Mouse (Mus musculus): Measurements from ENCODE around the gene Srd5a1.
"Not testable (repeated sequence)": the region's sequence is repeated elsewhere in the genome, so short reads cannot be mapped to it uniquely, and the experiment has no call there.

Srd5a1 gene

DNA sequence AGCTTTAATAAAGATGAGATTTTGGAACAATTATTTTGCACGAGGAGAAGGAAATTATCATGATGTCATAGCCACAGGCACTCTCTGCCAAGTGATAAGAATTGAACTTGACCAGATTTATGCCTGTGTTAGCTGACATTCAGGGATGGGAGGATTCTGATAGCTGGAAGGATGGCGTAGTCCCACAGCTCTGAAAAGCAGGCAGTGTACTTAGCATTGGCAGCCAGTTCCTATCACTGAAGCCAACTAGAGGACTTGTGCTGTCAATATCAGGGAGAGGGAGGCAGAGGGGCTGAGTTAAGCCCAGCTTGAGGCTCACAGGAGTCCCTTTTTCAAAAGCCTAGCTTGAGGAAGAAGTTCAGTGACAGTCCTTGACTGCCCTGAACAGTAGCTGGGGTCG, 13.3 kb upstream of the Srd5a1 start:
- no peak for DNase-seq (ENCODE audit: low spot score in 2 of 2)

DNA sequence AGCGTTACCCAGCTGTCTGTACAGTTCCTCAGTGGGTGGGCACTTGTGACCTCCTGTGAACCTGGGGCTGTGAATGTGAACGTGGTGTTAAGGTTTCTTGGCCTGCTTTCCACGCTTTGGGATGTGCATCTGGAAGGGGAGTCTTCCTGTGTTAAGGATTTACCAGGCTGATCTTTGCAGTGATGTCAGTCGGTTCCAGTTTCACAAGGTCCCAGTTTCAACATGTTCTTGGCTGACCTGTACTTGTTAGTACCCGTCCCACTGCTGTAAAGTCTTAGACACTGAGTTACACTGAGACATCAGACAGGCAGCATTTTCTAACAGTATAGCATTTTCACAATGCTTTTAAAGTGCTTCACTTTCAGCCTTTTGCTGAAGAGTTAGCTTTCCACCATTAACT, 12.6 kb upstream of the Srd5a1 start:
- no peak for DNase-seq (ENCODE audit: low spot score in 2 of 2)

DNA sequence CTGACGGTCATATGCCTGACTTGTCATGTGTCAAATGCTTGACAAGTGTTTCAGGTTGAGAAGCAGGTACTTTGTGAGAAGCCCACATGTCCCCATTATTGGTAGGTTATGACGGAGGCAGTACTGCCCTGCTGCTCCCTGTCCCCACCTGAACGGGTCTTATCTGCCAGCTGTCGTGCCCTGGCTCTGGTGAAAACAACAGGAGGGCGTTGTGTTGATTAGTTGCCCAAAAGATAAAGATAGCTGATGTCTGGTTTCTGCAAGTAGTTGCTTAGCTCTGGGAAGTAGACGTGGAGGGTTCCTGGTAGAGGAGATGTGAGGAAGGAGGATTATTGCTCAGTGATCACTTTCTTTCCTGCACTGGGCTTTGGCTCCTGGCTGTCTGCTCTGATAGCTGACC, 5.5 kb upstream of the Srd5a1 start:
- no peak for DNase-seq (ENCODE audit: low spot score in 2 of 2)

DNA sequence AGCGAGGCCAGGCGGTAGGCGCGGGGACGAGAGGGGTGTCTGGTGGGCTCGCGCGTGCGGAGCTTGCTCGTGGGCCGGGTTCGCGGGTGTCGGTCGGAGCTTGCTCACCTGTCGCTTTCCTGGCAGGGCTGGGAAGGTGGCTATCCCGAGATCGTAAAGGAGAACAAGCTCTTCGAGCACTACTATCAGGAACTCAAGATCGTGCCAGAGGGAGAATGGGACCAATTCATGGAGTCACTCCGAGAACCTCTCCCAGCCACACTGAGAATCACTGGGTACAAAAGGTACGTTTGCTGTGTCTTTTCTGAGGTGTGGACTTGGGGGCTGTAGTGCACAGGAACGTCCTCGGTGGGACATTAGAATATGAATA, 918 bp upstream of the Srd5a1 start:
- DNase-seq (ENCODE audit: low spot score in 2 of 2), result no peak

DNA sequence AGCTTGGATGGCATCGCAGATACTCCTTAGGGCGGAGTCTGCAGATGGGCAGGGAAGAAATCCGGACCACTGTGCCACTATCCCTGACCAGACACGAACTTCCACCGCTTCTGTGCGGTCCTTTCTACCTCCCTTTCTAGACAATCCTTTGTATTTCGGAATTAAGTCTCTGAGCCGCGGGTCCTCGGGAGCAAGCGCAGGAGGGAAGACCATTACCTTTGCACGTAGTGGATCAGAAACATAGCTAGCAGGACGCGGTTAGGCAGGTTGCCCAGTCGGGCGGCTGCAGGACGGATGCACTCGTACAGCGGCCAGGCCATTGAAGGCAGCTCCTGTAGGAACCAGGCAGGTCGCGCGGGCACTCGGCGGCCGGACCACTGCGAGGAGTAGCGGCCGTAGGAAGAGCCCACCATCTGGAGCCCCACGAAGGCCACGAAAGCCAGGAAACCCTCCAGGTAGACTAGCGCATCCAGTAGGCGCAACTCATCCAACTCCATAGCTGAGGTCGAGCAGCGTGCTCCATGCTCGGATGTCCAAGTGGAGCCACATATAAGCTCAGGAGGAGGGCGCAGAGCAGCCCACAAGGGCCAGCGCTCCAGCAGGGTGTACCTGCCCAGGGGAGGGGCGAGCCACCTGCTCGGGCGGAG, 368 bp downstream of the Srd5a1 start:
- DNase-seq (ENCODE audit: low spot score in 2 of 2), result peak in 1 of 2 experiments; percentile 23

DNA sequence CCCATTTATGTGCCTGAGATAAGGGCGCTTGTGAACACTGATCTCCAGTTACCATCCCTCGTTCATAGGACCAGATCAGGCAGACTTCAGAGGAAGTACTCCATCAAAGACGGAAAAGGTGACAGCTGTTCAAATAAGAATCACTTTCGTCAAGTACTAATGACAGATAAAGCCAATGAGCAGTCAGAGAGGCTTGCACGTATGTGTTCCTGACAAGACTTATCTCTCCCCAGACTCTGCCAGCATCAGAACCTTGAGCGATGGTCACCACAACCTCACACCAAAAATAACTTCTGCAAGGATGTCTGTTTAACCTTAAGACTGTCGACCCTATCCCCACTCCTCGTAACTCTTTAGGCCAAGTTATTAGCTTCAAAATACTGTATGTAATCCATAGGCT, 2.5 kb downstream of the Srd5a1 start:
- DNase-seq (ENCODE audit: low spot score in 2 of 2), result no peak

DNA sequence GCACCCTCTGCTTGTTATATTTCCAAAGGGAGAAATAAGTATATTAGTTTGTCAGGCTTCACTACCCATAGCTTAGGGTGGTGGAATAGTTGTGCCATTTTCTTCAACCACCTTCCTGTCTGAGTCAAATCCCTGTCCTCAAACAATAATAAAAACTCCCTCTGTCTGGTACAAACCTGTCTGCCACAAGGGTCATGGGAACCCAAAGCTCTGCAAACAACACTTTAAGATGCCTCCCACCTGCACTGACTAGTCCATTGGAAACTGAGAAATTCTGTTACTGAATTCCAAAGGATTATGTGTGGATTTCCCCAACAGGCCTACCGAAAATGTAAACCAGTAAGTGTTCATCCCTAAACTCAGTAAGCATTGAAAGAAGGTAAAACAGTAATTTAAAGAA, 6.6 kb downstream of the Srd5a1 start:
- DNase-seq (ENCODE audit: low spot score in 2 of 2), result no peak

DNA sequence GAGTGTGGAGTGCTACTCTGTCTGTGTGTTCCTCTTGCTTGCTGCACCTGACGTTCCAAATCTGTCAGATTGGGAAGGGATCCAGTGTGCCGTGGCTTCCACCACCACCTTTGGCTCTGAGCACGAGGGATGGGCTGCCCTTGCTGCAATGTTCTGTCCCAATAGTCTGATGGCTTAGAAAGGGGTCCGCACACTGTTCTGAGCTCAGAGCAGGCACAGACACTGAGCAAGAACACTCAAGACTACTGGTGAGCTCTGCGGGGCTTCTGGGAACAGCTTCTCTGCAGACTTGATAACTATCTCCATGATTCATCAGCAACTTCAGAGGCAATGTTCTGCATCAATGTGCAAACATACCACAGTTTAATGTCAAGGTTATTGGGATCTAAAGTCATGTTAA, 9.9 kb downstream of the Srd5a1 start:
- no peak for DNase-seq (ENCODE audit: low spot score in 2 of 2)

DNA sequence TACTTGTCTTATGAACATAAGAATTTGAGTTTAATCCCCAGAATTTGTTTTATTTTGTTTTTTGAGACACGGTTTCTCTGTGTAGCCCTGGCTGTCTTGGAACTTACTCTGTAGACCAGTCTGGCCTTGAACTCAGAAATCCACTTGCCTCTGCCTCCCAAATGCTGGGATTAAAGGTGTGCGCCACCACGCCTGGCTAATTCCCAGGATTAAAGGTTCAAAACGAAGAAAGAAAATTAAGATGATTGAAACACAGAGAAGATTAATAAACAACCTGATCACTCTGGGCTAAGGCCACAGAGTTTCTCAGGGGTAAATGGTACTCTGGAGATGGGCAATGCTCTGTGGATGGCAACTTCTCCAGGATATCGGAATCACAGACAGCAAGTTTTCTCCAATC, 10.4 kb downstream of the Srd5a1 start:
- not testable (repeated sequence) for DNase-seq (ENCODE audit: low spot score in 2 of 2)

DNA sequence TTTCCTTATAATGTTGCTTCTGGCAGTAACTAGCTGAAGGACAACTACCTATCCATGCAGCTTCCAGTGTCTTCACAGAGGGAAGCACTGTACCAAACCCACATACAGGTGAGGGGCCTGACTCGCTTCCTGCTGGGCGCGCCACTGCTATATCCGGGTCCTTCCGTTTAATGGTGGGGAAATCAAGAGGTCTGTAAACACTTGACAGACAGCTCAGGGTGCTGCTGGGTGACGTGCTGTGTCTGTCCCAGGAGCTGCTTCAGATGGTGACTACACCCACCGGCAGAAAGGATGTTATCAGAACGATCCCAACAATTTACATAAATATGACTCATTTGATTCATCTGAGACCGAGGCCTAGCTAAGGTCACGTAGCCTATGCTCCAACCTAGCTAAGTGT, 12.4 kb downstream of the Srd5a1 start:
- DNase-seq (ENCODE audit: low spot score in 2 of 2), result no peak

DNA sequence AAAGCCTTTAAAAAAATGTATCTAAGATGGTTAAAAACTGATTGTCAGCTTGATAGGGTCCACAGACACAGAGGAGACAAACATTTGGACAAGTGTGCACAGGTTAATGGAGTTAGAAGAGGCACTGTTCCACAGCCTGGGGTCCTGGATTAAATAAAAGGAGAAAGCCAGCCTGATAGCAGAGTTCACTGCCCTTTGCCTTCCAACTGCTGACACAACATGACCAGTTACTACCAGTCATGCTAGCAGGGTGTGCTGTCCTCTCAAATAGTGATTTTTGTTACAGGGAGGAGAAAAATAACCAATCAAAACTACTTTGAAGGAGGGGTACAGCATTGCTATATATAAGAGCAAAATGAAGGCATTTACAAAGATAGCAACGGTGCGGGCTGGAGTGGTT, 14.7 kb downstream of the Srd5a1 start:
- DNase-seq (ENCODE audit: low spot score in 2 of 2), result no peak

DNA sequence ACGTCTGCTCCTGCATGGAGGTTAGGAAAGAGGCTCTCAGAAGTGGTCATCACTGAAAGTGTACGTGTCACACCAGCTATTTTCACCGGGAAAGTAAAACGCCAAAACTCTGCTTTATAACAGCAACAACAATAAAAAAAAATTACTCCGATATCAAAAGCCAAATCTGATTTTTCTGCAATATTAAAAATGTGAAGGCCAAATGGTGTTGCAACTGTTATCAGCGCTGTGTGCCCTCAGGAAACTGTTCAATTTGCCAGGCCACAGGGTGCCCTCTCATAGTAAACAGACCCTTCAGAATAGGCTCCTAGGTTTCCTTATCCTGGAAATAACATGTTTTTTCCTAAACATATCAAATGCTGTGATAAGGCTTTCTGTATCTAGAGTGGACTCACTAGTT, 15.3 kb downstream of the Srd5a1 start:
- no peak for DNase-seq (ENCODE audit: low spot score in 2 of 2)

DNA sequence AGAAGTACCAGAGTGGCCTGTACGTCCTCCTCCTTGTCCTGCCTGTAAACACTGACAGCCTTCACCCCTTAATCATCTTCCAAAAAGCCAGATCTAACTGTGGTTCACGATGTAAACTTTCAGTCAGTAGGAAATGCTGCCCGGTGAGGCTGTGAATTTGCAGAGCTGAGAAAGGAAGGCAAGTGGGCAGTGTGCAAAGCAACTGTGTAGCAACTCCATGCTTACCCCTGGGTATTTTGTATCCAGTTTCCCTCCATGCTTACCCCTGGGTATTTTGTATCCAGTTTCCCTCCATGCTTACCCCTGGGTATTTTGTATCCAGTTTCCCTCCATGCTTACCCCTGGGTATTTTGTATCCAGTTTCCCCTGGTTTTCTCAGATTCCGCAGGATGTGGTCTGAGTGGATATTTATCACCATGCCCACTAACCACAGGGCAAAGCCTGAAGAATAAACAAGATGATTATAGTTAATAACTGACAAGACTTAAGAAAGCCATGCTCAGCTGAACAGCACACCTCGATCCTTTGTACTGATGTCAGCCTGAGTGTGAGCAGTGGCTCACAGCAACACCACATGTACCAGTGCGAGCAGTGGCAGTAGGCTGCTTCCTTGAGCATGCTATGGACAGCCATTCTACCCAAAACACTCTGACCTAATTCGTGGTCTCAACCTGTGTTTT, 16.5 kb downstream of the Srd5a1 start:
- no peak for DNase-seq (ENCODE audit: low spot score in 2 of 2)

DNA sequence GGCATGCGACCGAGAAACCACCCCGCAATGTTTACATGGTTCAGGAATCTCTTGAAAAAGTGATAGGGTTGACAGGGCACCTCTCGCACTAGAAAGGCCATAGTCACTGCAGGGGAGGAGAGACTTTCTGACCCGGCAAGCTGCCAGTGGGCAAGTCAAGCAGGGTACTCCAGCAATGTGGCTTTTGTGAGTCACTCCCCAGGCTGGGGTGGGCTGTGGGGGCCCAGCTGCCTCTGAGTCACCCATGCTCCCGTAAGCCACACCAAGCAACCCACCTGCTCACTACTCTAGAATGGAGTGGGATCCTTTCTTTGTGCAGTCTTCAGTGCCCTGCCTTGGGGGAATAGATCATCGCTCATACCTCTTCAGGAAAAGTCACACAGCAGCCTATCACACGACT, 17.8 kb downstream of the Srd5a1 start:
- no peak for DNase-seq (ENCODE audit: low spot score in 2 of 2)

DNA sequence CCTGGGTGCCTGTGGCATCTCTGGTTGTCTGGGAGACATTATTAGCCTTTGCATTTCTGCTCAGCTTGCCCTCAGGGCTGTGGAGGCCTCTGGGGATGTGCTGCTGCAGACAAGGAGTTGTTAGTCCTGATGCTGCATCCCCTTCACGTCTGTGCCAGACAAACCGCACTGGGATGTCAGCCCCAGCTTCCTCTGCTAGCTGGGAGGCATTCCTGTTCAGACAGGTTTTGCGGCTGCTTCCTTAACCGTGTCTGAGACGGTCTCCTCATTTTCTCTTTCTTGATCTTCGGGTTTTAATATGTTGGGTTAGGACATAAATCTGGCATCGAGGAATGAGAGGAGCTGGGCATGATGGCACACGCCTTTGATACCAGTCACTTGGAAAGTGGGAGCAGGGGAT, 19.0 kb downstream of the Srd5a1 start:
- DNase-seq (ENCODE audit: low spot score in 2 of 2), result no peak

DNA sequence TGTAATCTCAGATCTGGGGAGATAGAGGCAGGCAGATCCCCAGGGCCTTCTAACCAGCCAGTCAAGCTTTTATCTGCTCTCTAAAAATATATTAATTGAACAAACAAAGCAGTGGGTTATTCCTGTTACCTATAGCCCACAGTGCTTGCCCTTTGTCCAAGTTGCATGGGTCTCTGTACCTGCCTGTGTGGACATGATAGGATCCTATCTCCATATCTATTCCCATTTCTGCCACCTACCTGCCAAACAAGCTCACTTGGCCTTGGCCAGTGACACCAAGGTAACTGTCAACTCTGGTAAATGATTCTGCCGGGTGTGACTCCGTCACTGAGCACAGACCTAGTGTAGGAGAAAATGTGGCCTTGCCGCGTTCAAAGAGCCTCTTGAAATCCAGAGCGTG, 19.9 kb downstream of the Srd5a1 start:
- no peak for DNase-seq (ENCODE audit: low spot score in 2 of 2)

DNA sequence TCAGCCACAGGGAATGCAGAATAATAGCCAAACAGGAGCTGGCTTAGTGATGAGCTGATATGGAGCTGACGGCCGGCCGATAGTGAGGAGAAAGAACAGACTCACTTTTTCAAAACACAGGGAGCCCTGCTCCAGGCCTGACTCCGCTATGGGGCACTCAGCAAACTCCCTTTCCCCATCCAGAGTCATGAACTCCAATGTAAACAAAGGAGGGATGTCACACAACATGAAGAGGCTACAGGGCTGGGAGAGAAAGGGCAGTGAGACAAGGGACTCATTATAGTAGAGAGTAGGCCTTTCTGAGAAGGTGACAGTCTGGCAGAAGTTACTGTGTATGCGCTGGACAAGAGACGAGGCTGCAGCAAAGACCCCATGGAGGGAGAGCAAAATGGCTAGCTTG, 23.0 kb downstream of the Srd5a1 start:
- no peak for DNase-seq (ENCODE audit: low spot score in 2 of 2)

DNA sequence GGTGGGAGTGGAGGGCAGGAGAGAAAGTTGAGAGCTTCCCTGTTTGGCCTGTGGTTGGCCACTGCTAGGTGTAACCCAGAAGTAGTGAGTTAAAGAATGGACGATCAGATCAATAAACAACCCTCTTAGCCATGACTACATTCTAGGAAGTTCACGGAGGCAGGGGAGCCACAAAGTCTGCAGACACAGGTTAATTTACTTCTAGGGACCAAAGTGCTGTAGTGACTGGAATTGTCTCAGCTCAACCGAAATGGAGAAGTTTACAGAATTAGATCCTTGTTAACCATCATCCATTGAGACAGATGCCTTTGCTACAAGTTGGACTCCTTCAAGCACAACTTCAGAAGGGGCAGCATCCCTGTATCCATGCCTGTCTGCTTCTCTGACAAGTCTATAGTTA, 23.4 kb downstream of the Srd5a1 start:
- DNase-seq (ENCODE audit: low spot score in 2 of 2), result no peak

DNA sequence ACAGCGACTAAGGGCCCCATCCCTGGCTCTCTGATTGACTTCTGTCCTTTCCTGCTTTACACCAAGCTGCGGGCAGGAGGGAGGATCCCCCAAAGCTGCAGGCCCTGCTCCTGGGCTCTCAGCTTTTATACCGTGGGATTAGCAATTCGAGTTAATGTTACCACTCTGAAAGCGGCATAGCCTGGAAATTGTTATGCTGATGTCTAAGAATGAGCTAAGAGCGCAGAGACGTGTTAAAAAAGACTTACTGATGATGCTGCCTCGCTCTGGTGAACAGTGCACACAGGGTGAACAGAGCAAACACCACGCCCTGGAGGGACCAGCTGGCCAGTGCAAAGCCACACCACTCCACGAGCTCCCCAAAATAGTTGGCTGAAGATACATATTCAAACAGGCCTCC, 24.9 kb downstream of the Srd5a1 start:
- DNase-seq (ENCODE audit: low spot score in 2 of 2), result no peak

DNA sequence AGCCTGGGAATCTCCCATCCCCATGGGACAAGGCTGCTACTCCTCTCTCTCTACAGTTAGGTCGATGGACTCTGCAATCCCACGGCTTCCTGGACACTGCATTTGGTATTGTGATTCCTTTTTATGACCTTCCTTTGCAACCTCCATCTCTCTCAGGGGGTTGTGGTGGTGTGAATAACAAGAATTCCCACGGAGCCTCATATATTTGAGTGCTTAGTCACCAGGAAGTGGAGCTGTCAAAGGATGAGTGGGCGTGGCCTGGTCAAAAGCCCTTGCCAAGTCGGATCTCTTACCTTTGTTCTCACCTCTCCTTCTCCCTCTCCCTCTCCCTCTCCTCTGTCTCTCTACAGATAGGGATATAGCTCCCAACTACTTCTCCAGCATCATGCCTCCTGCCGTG, 25.4 kb downstream of the Srd5a1 start:
- DNase-seq (ENCODE audit: low spot score in 2 of 2), result no peak

DNA sequence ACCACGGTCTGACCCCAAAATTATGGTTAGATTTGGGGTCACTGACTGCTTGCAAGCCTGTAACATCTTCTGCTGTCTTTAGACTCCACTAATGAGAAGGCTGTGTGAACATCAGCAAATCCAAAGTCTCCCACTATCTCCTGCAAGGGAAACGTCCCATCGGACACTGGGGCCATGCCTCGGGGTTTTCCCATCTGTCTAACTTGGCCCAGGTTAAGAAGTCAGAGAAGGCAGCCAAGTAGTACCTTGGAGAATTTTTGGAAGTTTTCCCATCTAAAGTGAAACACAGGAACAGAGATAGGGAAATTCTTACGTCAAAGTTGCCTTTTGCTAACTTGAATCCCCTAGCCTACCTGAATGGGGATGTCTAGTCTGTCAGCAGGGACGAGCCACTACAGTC, 27.7 kb downstream of the Srd5a1 start:
- no peak for DNase-seq (ENCODE audit: low spot score in 2 of 2)

DNA sequence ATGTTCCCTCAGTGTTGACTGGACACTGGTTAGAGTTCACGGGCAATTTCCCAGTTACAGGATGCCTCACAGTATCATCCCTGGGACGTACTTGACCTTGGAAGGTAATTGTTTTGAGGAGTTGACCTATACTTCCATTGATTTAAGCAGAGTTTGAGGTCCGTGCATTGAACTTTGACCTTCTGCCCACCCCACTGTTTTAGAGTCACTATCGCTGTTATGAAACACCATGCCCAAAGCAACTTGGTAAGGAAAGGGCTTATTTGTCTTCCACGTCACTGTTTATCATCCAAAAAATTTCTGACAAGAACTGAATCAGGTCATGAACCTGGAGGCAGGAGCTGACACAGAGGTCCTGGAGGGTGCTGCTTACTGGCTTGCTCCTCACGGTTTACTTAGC, 28.8 kb downstream of the Srd5a1 start:
- no peak for DNase-seq (ENCODE audit: low spot score in 2 of 2)

DNA sequence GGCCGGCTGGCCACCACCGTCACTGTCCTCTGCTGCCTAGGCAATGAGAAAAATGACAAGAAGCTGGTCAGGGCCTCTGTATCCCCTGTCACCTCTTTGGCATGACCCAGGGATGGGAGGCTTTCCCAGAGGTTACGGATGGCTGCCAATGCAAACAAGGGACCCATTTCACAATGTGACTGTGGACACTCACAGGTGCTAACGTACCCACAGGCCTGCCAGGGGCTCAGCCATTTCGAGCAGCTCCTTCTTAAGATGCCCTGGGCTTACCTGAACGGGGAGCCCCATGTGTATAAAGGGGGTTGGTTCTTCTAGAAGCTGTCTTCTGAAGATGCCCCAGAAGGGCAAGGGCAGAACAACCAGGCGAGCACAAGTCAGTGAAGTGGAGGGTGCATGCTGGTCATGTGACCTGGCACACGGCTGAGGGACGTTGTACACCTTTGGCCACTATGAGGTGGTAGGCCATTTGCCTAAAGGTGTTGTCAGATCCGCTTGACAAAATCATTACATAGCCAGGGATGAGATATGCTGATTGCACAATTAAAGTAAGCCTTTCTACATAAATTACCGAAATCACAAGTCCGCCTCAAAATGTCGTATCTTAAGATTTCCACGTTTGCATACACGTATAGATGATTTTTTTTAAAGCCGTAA, 33.9 kb downstream of the Srd5a1 start:
- DNase-seq (ENCODE audit: low spot score in 2 of 2), result no peak

DNA sequence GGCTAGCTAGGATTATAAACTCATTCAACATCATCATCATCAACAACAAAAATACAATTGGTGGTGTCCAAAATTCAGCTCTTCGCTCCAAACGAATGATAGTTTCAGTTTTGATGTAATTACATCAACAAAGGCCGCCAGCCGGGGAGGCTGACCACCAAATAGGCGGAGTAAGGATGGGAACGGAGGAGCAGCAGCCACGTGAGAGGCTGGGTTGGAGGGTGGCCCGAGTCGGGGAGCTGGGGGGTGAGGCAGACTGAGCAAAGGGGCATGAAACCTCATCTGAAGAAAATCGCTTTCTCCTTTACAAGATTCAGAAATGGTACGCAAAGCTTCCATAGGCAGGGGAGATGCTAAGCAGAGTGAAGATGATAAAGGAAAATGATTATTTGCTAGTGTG, 34.6 kb downstream of the Srd5a1 start:
- no peak for DNase-seq (ENCODE audit: low spot score in 2 of 2)

All from right cerebral cortex, postnatal 36 days (tissue).